8 mouse cellular contexts compared by ENCODE assay signal in genomic region chr16:96467445-96467844, GRCm38 (mm10). TPM values are rescaled to one million over a fixed set of nuclear protein-coding genes. Genes with fewer than 3 reads are reported as not detected.
DNase-seq lines count a peak whose midpoint lies in the region; ATAC-seq and TF ChIP-seq lines count a peak whose summit lies in the region.

Gene Pcp4, plus strand, starts transcription at chr16:96467606.

- peak; percentile 46 for TF ChIP-seq RAD21 in MEL (IDR thresholded peaks at IDR 0.05; ENCODE audit: low read depth, low read length)

- no peak for TF ChIP-seq POLR2A in MEL (IDR thresholded peaks at IDR 0.05; ENCODE audit: control insufficient read depth in 1 of 2, insufficient read depth in 1 of 2, low read depth in 1 of 2, low read length in 2 of 2, poor library complexity in 1 of 2)

- TF ChIP-seq CTCF in MEL (IDR thresholded peaks at IDR 0.05 in 2 of 3, conservative IDR thresholded peaks at IDR 0.05 in 1 of 3; ENCODE audit: control insufficient read depth in 1 of 3, insufficient read depth in 1 of 3, low read depth in 2 of 3, low read length in 3 of 3, poor library complexity in 1 of 3, severe bottlenecking in 1 of 3): peak; percentile 55 to 91 (median 73)

- no peaks in the 10 kb centered on the region for H3K9me3 ChIP-seq in MEL (replicated peaks; ENCODE audit: insufficient read depth, low read length)
- H3K9me3 ChIP-seq in forebrain, embryonic 13.5 days (replicated peaks): no peaks in the 10 kb centered on the region
- H3K9me3 ChIP-seq in hindbrain, embryonic 12.5 days (replicated peaks): no peaks in the 10 kb centered on the region

- no peaks in the 10 kb centered on the region for H3K27me3 ChIP-seq in MEL (ENCODE audit: control insufficient read depth in 1 of 2, insufficient read depth in 2 of 2, low read length in 2 of 2)
- 0 out of 2 replicates have a peak, but pooled peaks cover 5% of the 10 kb centered on the region for H3K27me3 ChIP-seq in forebrain, embryonic 13.5 days
- H3K27me3 ChIP-seq in hindbrain, embryonic 12.5 days: no peaks in the 10 kb centered on the region

- H3K36me3 ChIP-seq in MEL (ENCODE audit: control insufficient read depth in 1 of 2, insufficient read depth in 2 of 2, low read length in 2 of 2): no peaks in the 10 kb centered on the region
- no peaks in the 10 kb centered on the region for H3K36me3 ChIP-seq in forebrain, embryonic 13.5 days (ENCODE audit: poor library complexity, severe bottlenecking)
- no peaks in the 10 kb centered on the region for H3K36me3 ChIP-seq in hindbrain, embryonic 12.5 days

- WGBS in forebrain, embryonic 13.5 days: 11% methylated on average over 8 of the region's 8 CpGs
- 11% methylated on average over 8 of the region's 8 CpGs for WGBS in hindbrain, embryonic 12.5 days

- H3K4me1 ChIP-seq in MEL (ENCODE audit: control insufficient read depth in 1 of 2, insufficient read depth in 2 of 2, low read length in 2 of 2): no peaks in the 10 kb centered on the region
- H3K4me1 ChIP-seq in forebrain, embryonic 13.5 days: peaks cover 31% of the 10 kb centered on the region
- H3K4me1 ChIP-seq in hindbrain, embryonic 12.5 days: peaks cover 6% of the 10 kb centered on the region

- TF ChIP-seq EP300 in MEL (IDR thresholded peaks at IDR 0.05; ENCODE audit: low read depth in 1 of 2, low read length in 2 of 2): no peak

- H3K9ac ChIP-seq in MEL (ENCODE audit: control insufficient read depth, low read depth, low read length, poor library complexity, severe bottlenecking): no peak within 1 kb of the TSS
- H3K9ac ChIP-seq in forebrain, embryonic 13.5 days: no peak within 1 kb of the TSS
- no peak within 1 kb of the TSS; the same call in 1 of the 2 replicates for H3K9ac ChIP-seq in hindbrain, embryonic 12.5 days

- peak within 1 kb of the TSS; percentile 43 for H3K4me2 ChIP-seq in forebrain, embryonic 13.5 days
- H3K4me2 ChIP-seq in hindbrain, embryonic 12.5 days (replicated peaks): peak within 1 kb of the TSS; percentile 38

- H3K4me3 ChIP-seq in MEL (ENCODE audit: control insufficient read depth in 1 of 2, insufficient read depth in 1 of 2, low read depth in 2 of 2, low read length in 2 of 2): no peak within 1 kb of the TSS
- peak within 1 kb of the TSS; percentile 20 for H3K4me3 ChIP-seq in forebrain, embryonic 13.5 days
- peak within 1 kb of the TSS; percentile 10; the same call in 1 of the 2 replicates for H3K4me3 ChIP-seq in hindbrain, embryonic 12.5 days

- ATAC-seq in cerebellum, adult (ENCODE audit: insufficient number of reproducible peaks, low FRiP score, low TSS enrichment): peak; percentile 86
- ATAC-seq in forebrain, embryonic 13.5 days: peak; percentile 70
- ATAC-seq in hindbrain, embryonic 12.5 days (ENCODE audit: low FRiP score): 0 out of 2 replicates have a peak, but pooled peaks have one; percentile 50

- DNase-seq in MEL (ENCODE audit: low read depth, low spot score): peak; percentile 26
- DNase-seq in layer of hippocampus, postnatal 10 days (ENCODE audit: low spot score in 2 of 2): peak; percentile 95 to 96
- peak; percentile 59 to 72 for DNase-seq in lung, postnatal 4 days
- peak; percentile 96 to 97 for DNase-seq in right cerebral cortex, adult 2 months (ENCODE audit: low spot score in 2 of 2)
- DNase-seq in urinary bladder, postnatal 10 days (ENCODE audit: low spot score): peak; percentile 24

- no peak within 1 kb of the TSS for H3K27ac ChIP-seq in MEL (ENCODE audit: control insufficient read depth, low read depth, low read length)
- H3K27ac ChIP-seq in forebrain, embryonic 13.5 days: peak within 1 kb of the TSS; percentile 48
- no peak within 1 kb of the TSS for H3K27ac ChIP-seq in hindbrain, embryonic 12.5 days

- H3K79me2 ChIP-seq in MEL (ENCODE audit: control insufficient read depth, insufficient read depth, low read length, poor library complexity): no peaks in the 10 kb centered on the region

TF ChIP-seq in MEL, 35 proteins besides CTCF, POLR2A, EP300 and RAD21:
- TF ChIP-seq MAX (IDR thresholded peaks at IDR 0.05; ENCODE audit: low read length) (no peak), SMC3 (IDR thresholded peaks at IDR 0.05; ENCODE audit: low read depth, low read length) (peak; percentile 46), ZKSCAN1 (IDR thresholded peaks at IDR 0.05; ENCODE audit: low read depth, low read length) (no peak)

RNA-seq across cellular contexts. Expression of gene Pcp4, which starts in this region (rescaled TPM):
- total RNA-seq in MEL (2012; rRNA removed): not detected in 2 replicates
- polyA plus RNA-seq in MEL (2012; ENCODE audit: insufficient read depth in 1 of 2, insufficient read length in 2 of 2, low read depth in 1 of 2, low replicate concordance in 2 of 2, missing spikeins in 1 of 2): not detected
- 71.7 and 86.1 TPM in 2 replicates for polyA plus RNA-seq in forebrain, embryonic 13.5 days (2015; fragmentation: Nextera tagmentation; extraction: Ambion mirVana)
- polyA plus RNA-seq in hindbrain, embryonic 12.5 days (2016; fragmentation: Nextera tagmentation; extraction: Ambion mirVana): 97.1 and 116 TPM in 2 replicates
- total RNA-seq in layer of hippocampus, postnatal 10 days (2021): 100 to 1,000 TPM; 249 to 272 TPM

Comparison
In these comparisons a context has a peak if more than half of its experiments do, and no peak if none do; other contexts are left out.
1. RNA of gene Pcp4 (total RNA-seq): 249 to 272 TPM in layer of hippocampus, postnatal 10 days; not detected in MEL; every median in the first group is over 100 times any median in the second.
2. RNA of gene Pcp4 (polyA plus RNA-seq): 97.1 to 116 TPM in hindbrain, embryonic 12.5 days and 71.7 to 86.1 TPM in forebrain, embryonic 13.5 days; not detected in MEL; every median in the first group is over 10 times any median in the second.
3. Peak in DNase-seq in MEL; RNA of the gene not detected or under 1 TPM.
4. DNase-seq: peak in every context shown above with its lines; median percentile 96 in right cerebral cortex, adult 2 months; 96 in layer of hippocampus, postnatal 10 days; 66 in lung, postnatal 4 days; 26 in MEL; 24 in urinary bladder, postnatal 10 days.
5. H3K4me3 ChIP-seq: peak in forebrain, embryonic 13.5 days (single experiment) and hindbrain, embryonic 12.5 days (single experiment); none in MEL (0 of 2).
6. Peak in every context shown above with its lines, with median percentiles within 50 percentile points of each other: ATAC-seq.